In the genomic region with DNA sequence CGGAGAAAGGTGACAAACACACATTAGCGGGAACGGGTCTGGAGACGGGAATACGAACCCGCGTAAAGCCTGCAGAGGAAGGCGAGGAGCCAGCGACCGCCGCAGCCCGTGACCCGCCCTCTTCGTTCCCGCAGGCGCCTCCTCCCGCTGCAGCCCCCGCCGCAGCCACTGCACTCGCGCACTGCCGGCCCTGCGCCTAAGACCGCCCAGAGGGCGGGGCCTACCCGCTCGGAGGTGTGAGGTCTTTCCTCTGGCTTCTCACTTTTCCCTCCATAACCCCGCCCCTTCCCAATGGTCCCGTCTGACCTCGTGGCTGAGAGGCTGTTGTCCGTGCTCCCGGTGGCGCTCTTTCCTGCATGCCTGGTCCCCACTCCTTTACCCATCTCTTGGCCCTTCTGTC, we compare ENCODE assay signal across 8 mouse cellular contexts. TPM values are rescaled to one million over a fixed set of nuclear protein-coding genes. Genes with fewer than 3 reads are reported as not detected.
DNase-seq lines count a peak whose midpoint lies in the region; ATAC-seq and TF ChIP-seq lines count a peak whose summit lies in the region.

No protein-coding gene starts in this region.

- dilution Hi-C loops in CH12.LX (cut with MboI; ENCODE audit: extremely low pct_ligation_motif_present, extremely low pct_unique_long_range_greater_than_20kb, low sequenced_read_pairs): no loop called here

- TF ChIP-seq EP300 in CH12.LX (IDR thresholded peaks at IDR 0.05; ENCODE audit: low read length): no peak
- no peak for TF ChIP-seq EP300 in heart, postnatal 0 days (IDR thresholded peaks at IDR 0.05; ENCODE audit: low read depth)
- TF ChIP-seq EP300 in liver, postnatal 0 days (IDR thresholded peaks at IDR 0.05; ENCODE audit: low read depth): no peak

- peak overlapping the region; percentile 37 to 65 (median 44) for H3K4me3 ChIP-seq in CH12.LX (replicated peaks in 1 of 3; ENCODE audit: low read depth in 2 of 3, low read length in 2 of 3, poor library complexity in 1 of 3)
- H3K4me3 ChIP-seq in embryonic facial prominence, embryonic 15.5 days (replicated peaks): peak overlapping the region; percentile 60
- H3K4me3 ChIP-seq in heart, postnatal 0 days (ENCODE audit: low read depth, low read length): peak overlapping the region; percentile 42
- peak overlapping the region; percentile 47 for H3K4me3 ChIP-seq in liver, postnatal 0 days (ENCODE audit: low read depth, low read length)
- H3K4me3 ChIP-seq in neural tube, embryonic 14.5 days (ENCODE audit: low read depth, low read length): peak overlapping the region; percentile 42

- peak overlapping the region; percentile 73 for H3K4me2 ChIP-seq in CH12.LX (ENCODE audit: insufficient read depth, low read depth, poor library complexity, severe bottlenecking)
- H3K4me2 ChIP-seq in embryonic facial prominence, embryonic 15.5 days (replicated peaks): peak overlapping the region; percentile 100
- H3K4me2 ChIP-seq in heart, postnatal 0 days (ENCODE audit: low read depth, low read length): peak overlapping the region; percentile 61
- H3K4me2 ChIP-seq in liver, postnatal 0 days (ENCODE audit: low read depth, low read length): peak overlapping the region; percentile 73
- peak overlapping the region; percentile 73 for H3K4me2 ChIP-seq in neural tube, embryonic 14.5 days (ENCODE audit: low read depth, low read length)

- H3K27ac ChIP-seq in CH12.LX (ENCODE audit: insufficient read depth, low read depth): no peak overlapping the region
- no peak overlapping the region for H3K27ac ChIP-seq in embryonic facial prominence, embryonic 15.5 days (replicated peaks)
- H3K27ac ChIP-seq in heart, postnatal 0 days (ENCODE audit: low read depth): no peak overlapping the region
- H3K27ac ChIP-seq in liver, postnatal 0 days (ENCODE audit: low read depth): no peak overlapping the region
- peak overlapping the region; percentile 57 for H3K27ac ChIP-seq in neural tube, embryonic 14.5 days (ENCODE audit: low read depth, low read length)

- H3K4me1 ChIP-seq in CH12.LX (ENCODE audit: control insufficient read depth in 1 of 2, insufficient read depth in 2 of 2): peaks cover 13 to 39% of the 10 kb centered on the region in 2 experiments
- peaks cover 55% of the 10 kb centered on the region for H3K4me1 ChIP-seq in embryonic facial prominence, embryonic 15.5 days
- H3K4me1 ChIP-seq in heart, postnatal 0 days (ENCODE audit: control insufficient read depth, insufficient read depth): peaks cover 12% of the 10 kb centered on the region
- peaks cover 32% of the 10 kb centered on the region for H3K4me1 ChIP-seq in liver, postnatal 0 days (ENCODE audit: insufficient read depth)
- H3K4me1 ChIP-seq in neural tube, embryonic 14.5 days (ENCODE audit: control insufficient read depth, insufficient read depth, low read length): peaks cover 41% of the 10 kb centered on the region

- peak overlapping the region; percentile 55 for H3K9ac ChIP-seq in CH12.LX (ENCODE audit: insufficient read depth, low read depth)
- H3K9ac ChIP-seq in embryonic facial prominence, embryonic 15.5 days: no peak overlapping the region
- H3K9ac ChIP-seq in heart, postnatal 0 days (replicated peaks; ENCODE audit: low read depth, low read length): no peak overlapping the region
- H3K9ac ChIP-seq in liver, postnatal 0 days (replicated peaks): no peak overlapping the region
- H3K9ac ChIP-seq in neural tube, embryonic 14.5 days (replicated peaks; ENCODE audit: low read depth, low read length): peak overlapping the region; percentile 53

- TF ChIP-seq RAD21 in CH12.LX (IDR thresholded peaks at IDR 0.05; ENCODE audit: low read depth, low read length): no peak

- H3K36me3 ChIP-seq in CH12.LX (replicated peaks in 1 of 2; ENCODE audit: control insufficient read depth in 1 of 2, insufficient read depth in 1 of 2, low read length in 1 of 2): peaks cover 16 to 47% of the 10 kb centered on the region in 2 experiments
- no peaks in the 10 kb centered on the region for H3K36me3 ChIP-seq in embryonic facial prominence, embryonic 15.5 days
- H3K36me3 ChIP-seq in heart, postnatal 0 days (replicated peaks; ENCODE audit: control insufficient read depth, insufficient read depth, low read length): no peaks in the 10 kb centered on the region
- no peaks in the 10 kb centered on the region for H3K36me3 ChIP-seq in liver, postnatal 0 days (replicated peaks; ENCODE audit: insufficient read depth, low read length)
- H3K36me3 ChIP-seq in neural tube, embryonic 14.5 days (ENCODE audit: control insufficient read depth, insufficient read depth, low read length): no peaks in the 10 kb centered on the region

- H3K79me2 ChIP-seq in CH12.LX (replicated peaks; ENCODE audit: control insufficient read depth, extremely low read depth, insufficient read depth, poor library complexity, severe bottlenecking): 0 out of 2 replicates have a peak, but pooled peaks cover 2% of the 10 kb centered on the region

- DNase-seq in CH12.LX (ENCODE audit: extremely low read depth): peak; percentile 56
- peak; percentile 22 to 28 for DNase-seq in adrenal gland, postnatal 4 days (ENCODE audit: low spot score in 2 of 2)
- DNase-seq in heart, postnatal 0 days (ENCODE audit: low spot score): no peak
- DNase-seq in kidney, postnatal 36 days: peak; percentile 94
- DNase-seq in liver, postnatal 0 days: peak; percentile 67
- DNase-seq in thymus, postnatal 14 days: peak; percentile 44

- 0 out of 2 replicates have a peak, but pooled peaks have one; percentile 41 for TF ChIP-seq POLR2A in CH12.LX (IDR thresholded peaks at IDR 0.05; ENCODE audit: low read depth, low read length)

- in situ Hi-C loops in CH12.LX (cut with MboI; ENCODE audit: low pct_ligation_motif_present, low pct_unique_long_range_greater_than_20kb, low sequenced_read_pairs): loop anchor here (10.0 kb wide), 1 partner anchor 56 kb away; no protein-coding TSS in a partner anchor

- no peak for TF ChIP-seq CTCF in CH12.LX (conservative IDR thresholded peaks at IDR 0.05 in 1 of 2, IDR thresholded peaks at IDR 0.05 in 1 of 2; ENCODE audit: low read depth in 2 of 2, low read length in 2 of 2)
- no peak for TF ChIP-seq CTCF in heart, postnatal 0 days (IDR thresholded peaks at IDR 0.05; ENCODE audit: low read depth)
- no peak for TF ChIP-seq CTCF in liver, postnatal 0 days (IDR thresholded peaks at IDR 0.05; ENCODE audit: low read depth)

- H3K27me3 ChIP-seq in CH12.LX (replicated peaks): peaks cover 10% of the 10 kb centered on the region
- peaks cover 79% of the 10 kb centered on the region for H3K27me3 ChIP-seq in embryonic facial prominence, embryonic 15.5 days
- H3K27me3 ChIP-seq in heart, postnatal 0 days (ENCODE audit: control insufficient read depth, insufficient read depth, low read length): peaks cover 91% of the 10 kb centered on the region
- H3K27me3 ChIP-seq in liver, postnatal 0 days (ENCODE audit: insufficient read depth, low read length): peaks cover 82% of the 10 kb centered on the region
- H3K27me3 ChIP-seq in neural tube, embryonic 14.5 days (ENCODE audit: control insufficient read depth, insufficient read depth, low read length): peaks cover 11% of the 10 kb centered on the region; the same call in 1 of the 2 replicates

- WGBS in embryonic facial prominence, embryonic 15.5 days: under 1% methylated on average over 33 of the region's 33 CpGs
- 1% methylated on average over 31 of the region's 33 CpGs for WGBS in heart, postnatal 0 days
- WGBS in liver, postnatal 0 days (ENCODE audit: insufficient replicate concordance): under 1% methylated on average over 28 of the region's 33 CpGs
- WGBS in neural tube, embryonic 14.5 days: 0% methylated on average over 21 of the region's 33 CpGs

- no peak for ATAC-seq in embryonic facial prominence, embryonic 15.5 days (ENCODE audit: insufficient number of reproducible peaks, low FRiP score, low TSS enrichment, low read depth)
- no peak for ATAC-seq in heart, postnatal 0 days (ENCODE audit: insufficient read depth, low read depth)
- peak; percentile 22 for ATAC-seq in liver, postnatal 0 days
- ATAC-seq in neural tube, embryonic 14.5 days (ENCODE audit: low read depth): peak; percentile 35

- no peaks in the 10 kb centered on the region for H3K9me3 ChIP-seq in CH12.LX (replicated peaks; ENCODE audit: low read length)
- H3K9me3 ChIP-seq in embryonic facial prominence, embryonic 15.5 days (replicated peaks): no peaks in the 10 kb centered on the region
- no peaks in the 10 kb centered on the region for H3K9me3 ChIP-seq in heart, postnatal 0 days (replicated peaks; ENCODE audit: control insufficient read depth, low read length)
- no peaks in the 10 kb centered on the region for H3K9me3 ChIP-seq in liver, postnatal 0 days (ENCODE audit: low read length)
- no peaks in the 10 kb centered on the region for H3K9me3 ChIP-seq in neural tube, embryonic 14.5 days (ENCODE audit: control insufficient read depth, low read length)

RNA-seq across cellular contexts. Expression of a gene that starts 1.3 kb away (rescaled TPM):
- 1.4 and 1.7 TPM in 2 replicates for total RNA-seq in CH12.LX (2012; rRNA removed)
- total RNA-seq in CH12.LX (2014; rRNA removed): 0.18 and 0.31 TPM in 2 replicates
- 3.4 and 5.6 TPM in 2 replicates for polyA plus RNA-seq in CH12.LX (2012; ENCODE audit: insufficient read length, low read depth)
- 1 to 10 TPM; 7.6 to 9.9 TPM for total RNA-seq in adrenal gland, postnatal 4 days (2021)
- polyA plus RNA-seq in embryonic facial prominence, embryonic 15.5 days (2015; fragmentation: Nextera tagmentation; extraction: Ambion mirVana): 0.46 and 0.84 TPM in 2 replicates
- not detected in 2 replicates for total RNA-seq in heart, postnatal 0 days (2014; rRNA removed; ENCODE audit: low replicate concordance)
- not detected in 2 replicates for polyA plus RNA-seq in heart, postnatal 0 days (2015; fragmentation: Nextera tagmentation; extraction: Ambion mirVana)
- 0.13 and 0.20 TPM in 2 replicates for polyA plus RNA-seq in liver, postnatal 0 days (2015; fragmentation: Nextera tagmentation; extraction: Ambion mirVana)
- 7.5 and 8.9 TPM in 2 replicates for polyA plus RNA-seq in neural tube, embryonic 14.5 days (2014; fragmentation: Nextera tagmentation; extraction: Ambion mirVana)

RNA-seq across cellular contexts. Expression of a gene that starts 17.0 kb away (rescaled TPM):
- 194 and 200 TPM in 2 replicates for total RNA-seq in CH12.LX (2012; rRNA removed)
- 133 and 175 TPM in 2 replicates for total RNA-seq in CH12.LX (2014; rRNA removed)
- polyA plus RNA-seq in CH12.LX (2012; ENCODE audit: insufficient read length, low read depth): 239 and 253 TPM in 2 replicates
- 10 to 100 TPM in 1 of 2 experiments, 1 to 10 TPM in 1; 2.5 to 18.3 TPM for total RNA-seq in adrenal gland, postnatal 4 days (2021)
- polyA plus RNA-seq in embryonic facial prominence, embryonic 15.5 days (2015; fragmentation: Nextera tagmentation; extraction: Ambion mirVana): 2.8 and 2.9 TPM in 2 replicates
- 1.2 TPM in 1 of 2 replicates, not detected in the other for total RNA-seq in heart, postnatal 0 days (2014; rRNA removed; ENCODE audit: low replicate concordance)
- 0.65 and 0.81 TPM in 2 replicates for polyA plus RNA-seq in heart, postnatal 0 days (2015; fragmentation: Nextera tagmentation; extraction: Ambion mirVana)
- polyA plus RNA-seq in liver, postnatal 0 days (2015; fragmentation: Nextera tagmentation; extraction: Ambion mirVana): 17.0 and 17.8 TPM in 2 replicates
- polyA plus RNA-seq in neural tube, embryonic 14.5 days (2014; fragmentation: Nextera tagmentation; extraction: Ambion mirVana): 0.82 and 2.1 TPM in 2 replicates

RNA-seq across cellular contexts. Expression of a gene that starts 35.4 kb away (rescaled TPM):
- total RNA-seq in CH12.LX (2012; rRNA removed) (36.8 and 50.0 TPM in 2 replicates), CH12.LX (2014; rRNA removed) (13.9 and 14.2 TPM in 2 replicates)
- 40.5 and 43.8 TPM in 2 replicates for polyA plus RNA-seq in CH12.LX (2012; ENCODE audit: insufficient read length, low read depth)
- total RNA-seq in adrenal gland, postnatal 4 days (2021): 100 to 1,000 TPM; 128 to 129 TPM
- 76.9 and 83.4 TPM in 2 replicates for polyA plus RNA-seq in embryonic facial prominence, embryonic 15.5 days (2015; fragmentation: Nextera tagmentation; extraction: Ambion mirVana)
- total RNA-seq in heart, postnatal 0 days (2014; rRNA removed; ENCODE audit: low replicate concordance): 60.9 and 70.3 TPM in 2 replicates
- 50.1 and 51.3 TPM in 2 replicates for polyA plus RNA-seq in heart, postnatal 0 days (2015; fragmentation: Nextera tagmentation; extraction: Ambion mirVana)
- 33.6 and 33.9 TPM in 2 replicates for polyA plus RNA-seq in liver, postnatal 0 days (2015; fragmentation: Nextera tagmentation; extraction: Ambion mirVana)
- 57.2 and 59.5 TPM in 2 replicates for polyA plus RNA-seq in neural tube, embryonic 14.5 days (2014; fragmentation: Nextera tagmentation; extraction: Ambion mirVana)

RNA-seq across cellular contexts. Expression of a gene that starts 40.5 kb away (rescaled TPM):
- total RNA-seq in CH12.LX (2012; rRNA removed) (103 and 131 TPM in 2 replicates), CH12.LX (2014; rRNA removed) (44.2 and 49.3 TPM in 2 replicates)
- 61.4 and 67.6 TPM in 2 replicates for polyA plus RNA-seq in CH12.LX (2012; ENCODE audit: insufficient read length, low read depth)
- 10 to 100 TPM; 41.4 to 49.3 TPM for total RNA-seq in adrenal gland, postnatal 4 days (2021)
- polyA plus RNA-seq in embryonic facial prominence, embryonic 15.5 days (2015; fragmentation: Nextera tagmentation; extraction: Ambion mirVana): 77.9 and 86.2 TPM in 2 replicates
- total RNA-seq in heart, postnatal 0 days (2014; rRNA removed; ENCODE audit: low replicate concordance): 36.1 and 41.8 TPM in 2 replicates
- polyA plus RNA-seq in heart, postnatal 0 days (2015; fragmentation: Nextera tagmentation; extraction: Ambion mirVana): 18.3 and 18.9 TPM in 2 replicates
- polyA plus RNA-seq in liver, postnatal 0 days (2015; fragmentation: Nextera tagmentation; extraction: Ambion mirVana): 18.9 and 25.1 TPM in 2 replicates
- polyA plus RNA-seq in neural tube, embryonic 14.5 days (2014; fragmentation: Nextera tagmentation; extraction: Ambion mirVana): 9.4 and 12.5 TPM in 2 replicates

RNA-seq across cellular contexts. Expression of a gene that starts 57.3 kb away (rescaled TPM):
- total RNA-seq in CH12.LX (2012; rRNA removed) (135 and 200 TPM in 2 replicates), CH12.LX (2014; rRNA removed) (162 and 194 TPM in 2 replicates)
- polyA plus RNA-seq in CH12.LX (2012; ENCODE audit: insufficient read length, low read depth): 279 and 336 TPM in 2 replicates
- total RNA-seq in adrenal gland, postnatal 4 days (2021): 1 to 10 TPM in 1 of 2 experiments, under 1 TPM in 1; 0.84 to 2.9 TPM
- 1.2 and 1.4 TPM in 2 replicates for polyA plus RNA-seq in embryonic facial prominence, embryonic 15.5 days (2015; fragmentation: Nextera tagmentation; extraction: Ambion mirVana)
- total RNA-seq in heart, postnatal 0 days (2014; rRNA removed; ENCODE audit: low replicate concordance): 1.2 and 2.6 TPM in 2 replicates
- 0.11 and 0.12 TPM in 2 replicates for polyA plus RNA-seq in heart, postnatal 0 days (2015; fragmentation: Nextera tagmentation; extraction: Ambion mirVana)
- 9.5 and 10.1 TPM in 2 replicates for polyA plus RNA-seq in liver, postnatal 0 days (2015; fragmentation: Nextera tagmentation; extraction: Ambion mirVana)
- polyA plus RNA-seq in neural tube, embryonic 14.5 days (2014; fragmentation: Nextera tagmentation; extraction: Ambion mirVana): not detected in 2 replicates

Comparison
In these comparisons a context has a peak if more than half of its experiments do, and no peak if none do; other contexts are left out.
1. H3K9ac ChIP-seq: peak in CH12.LX (single experiment) and neural tube, embryonic 14.5 days (single experiment); none in embryonic facial prominence, embryonic 15.5 days (single experiment), heart, postnatal 0 days (single experiment) and liver, postnatal 0 days (single experiment).
2. ATAC-seq: peak in liver, postnatal 0 days (single experiment) and neural tube, embryonic 14.5 days (single experiment); none in embryonic facial prominence, embryonic 15.5 days (single experiment) and heart, postnatal 0 days (single experiment).
3. RNA of a gene that starts 17.0 kb away (polyA plus RNA-seq): 239 to 253 TPM in CH12.LX; 17.0 to 17.8 TPM in liver, postnatal 0 days, 2.8 to 2.9 TPM in embryonic facial prominence, embryonic 15.5 days, 0.82 to 2.1 TPM in neural tube, embryonic 14.5 days and 0.65 to 0.81 TPM in heart, postnatal 0 days; every median in the first group is over 10 times any median in the second.
4. Peak in every context shown above with its lines, with median percentiles within 50 percentile points of each other: H3K4me2 ChIP-seq and H3K4me3 ChIP-seq.